In the genomic region with DNA sequence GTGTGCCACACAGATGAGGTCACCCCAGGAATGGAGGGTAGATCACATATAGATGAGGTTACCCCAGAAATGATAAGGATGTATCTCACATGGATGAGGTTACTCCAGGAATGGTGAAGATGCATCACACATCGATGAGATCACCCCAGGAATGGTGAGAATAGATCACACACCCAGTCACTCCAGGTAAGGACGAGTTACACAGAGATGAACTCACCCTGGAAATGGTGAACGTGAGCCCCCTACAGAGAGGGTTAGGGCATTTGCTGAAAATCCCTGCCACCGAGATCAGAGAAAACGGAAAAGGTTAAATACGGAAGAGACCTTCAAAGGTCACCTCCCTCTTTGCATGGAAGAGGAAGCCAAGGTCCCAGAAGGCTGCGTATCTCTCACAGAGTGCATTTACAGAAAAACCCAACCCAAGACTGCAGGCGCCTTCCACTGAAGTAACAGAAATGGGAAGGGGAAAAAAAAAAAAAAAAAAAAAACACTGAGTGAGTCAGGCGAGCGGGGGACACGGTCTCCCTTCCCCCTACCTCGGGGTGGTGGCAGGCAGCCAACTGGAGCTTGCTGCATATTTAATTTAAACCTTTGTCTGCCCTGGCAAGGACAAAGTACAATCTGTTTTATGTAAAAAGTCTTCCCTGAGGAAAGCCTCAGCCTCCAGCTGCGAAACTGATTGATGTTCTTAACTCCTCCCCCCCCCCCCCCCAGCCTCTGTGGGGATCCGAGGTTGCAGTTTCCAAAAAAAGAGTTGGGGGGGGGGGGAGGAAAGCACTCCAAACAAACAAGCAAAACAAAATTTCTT, we compare ENCODE assay signal across 8 mouse cellular contexts.
DNase-seq lines count a peak whose midpoint lies in the region; ATAC-seq and TF ChIP-seq lines count a peak whose summit lies in the region.

No protein-coding gene starts in this region.

- ATAC-seq in activated CD4-positive, CD25-positive, alpha-beta regulatory T cell, adult 4 months = peak; percentile 66
- ATAC-seq in hindbrain, embryonic 15.5 days (ENCODE audit: low FRiP score, low read depth) = peak; percentile 72

- peak overlapping the region; percentile 82 for H3K27ac ChIP-seq in gastrocnemius, adult 2 months
- peak overlapping the region; percentile 90 for H3K27ac ChIP-seq in hindbrain, embryonic 15.5 days (replicated peaks)

- TF ChIP-seq CTCF in gastrocnemius, adult 2 months (IDR thresholded peaks at IDR 0.05) = no peak

- H3K27me3 ChIP-seq in hindbrain, embryonic 15.5 days = no peaks in the 10 kb centered on the region

- H3K4me3 ChIP-seq in gastrocnemius, adult 2 months = peak overlapping the region; percentile 68
- peak overlapping the region; percentile 15 for H3K4me3 ChIP-seq in hindbrain, embryonic 15.5 days

- H3K4me1 ChIP-seq in hindbrain, embryonic 15.5 days (replicated peaks) = peaks cover 38% of the 10 kb centered on the region

- WGBS in hindbrain, embryonic 15.5 days = 1% methylated on average over 14 of the region's 14 CpGs

- DNase-seq in cerebellum, postnatal 36 days = peak; percentile 60 to 70
- DNase-seq in gastrocnemius, adult 2 months = peak; percentile 82
- DNase-seq in left cerebral cortex, adult 11 months (ENCODE audit: low spot score) = peak; percentile 66
- DNase-seq in lung, postnatal 25 days (ENCODE audit: low spot score) = peak; percentile 64
- DNase-seq in retina, postnatal 1 day = peak; percentile 93
- no peak for DNase-seq in natural killer cell, adult 2 months (ENCODE audit: low spot score in 2 of 2)

- intact Hi-C loops in gastrocnemius, adult 2 months (cut with DNase I) = no loop called here

- no peaks in the 10 kb centered on the region for H3K36me3 ChIP-seq in hindbrain, embryonic 15.5 days

- H3K9ac ChIP-seq in hindbrain, embryonic 15.5 days = peak overlapping the region; percentile 28

- H3K4me2 ChIP-seq in hindbrain, embryonic 15.5 days = peak overlapping the region; percentile 51

- no peaks in the 10 kb centered on the region for H3K9me3 ChIP-seq in hindbrain, embryonic 15.5 days

Comparison
In these comparisons a context has a peak if more than half of its experiments do, and no peak if none do; other contexts are left out.
1. DNase-seq: peak in cerebellum, postnatal 36 days (2 of 2), gastrocnemius, adult 2 months (single experiment), left cerebral cortex, adult 11 months (single experiment), lung, postnatal 25 days (single experiment) and retina, postnatal 1 day (single experiment); none in natural killer cell, adult 2 months (0 of 2).